Mouse (Mus musculus) stomach, postnatal 0 days (tissue): Measurements from ENCODE around the gene Aqp6.

Source experiments
- CTCF ChIP-seq: IDR thresholded peaks from 2 replicates; pipeline ENCODE4 v1.5.1; 2016; ENCODE audit warnings: antibody characterized with exemption, low read depth, mild to moderate bottlenecking, moderate library complexity
- EP300 ChIP-seq: optimal IDR thresholded peaks from 2 replicates; pipeline ENCODE3; 2016; ENCODE audit warnings: antibody characterized with exemption

- TF ChIP-seq EP300 (no peak), CTCF (0 out of 2 replicates have a peak, but pooled peaks have one; percentile 0)
These were observed 14.0 kb downstream of the Aqp6 start for GRCm38 (mm10) chr15:99615246-99615645.
